Mouse (Mus musculus) bone marrow, adult 2 months (tissue): ENCODE results near the gene Kdm4a.

ENCODE experiments used
- CTCF ChIP-seq: fragments of 200-500 bp; IDR thresholded peaks from 2 replicates; pipeline ENCODE4 v1.5.1; 2011; ENCODE audit warnings: low read length, control low read depth; ENCODE audit not compliant: control insufficient read depth, insufficient read depth
- POLR2A ChIP-seq: fragments of 200-500 bp; IDR thresholded peaks from 2 replicates; pipeline ENCODE4 v1.6.1; 2011; ENCODE audit warnings: low read depth, mild to moderate bottlenecking, control low read depth, low read length, borderline replicate concordance; ENCODE audit not compliant: control insufficient read depth

GRCm38 (mm10) chr4:118138891-118139290 is 41.0 kb downstream of the Kdm4a start:
- no peak for TF ChIP-seq POLR2A
- no peak for TF ChIP-seq CTCF
